Mouse (Mus musculus) cerebellum, postnatal 10 days (tissue): ENCODE data around the gene Tiam2.

Experiments used
- DNase-seq, 2 experiments: peaks; one replicate each; pipeline ENCODE4 v3.0.0; 2021; ENCODE audit warnings: mixed read lengths in 2 of 2

Tiam2 gene

DNA sequence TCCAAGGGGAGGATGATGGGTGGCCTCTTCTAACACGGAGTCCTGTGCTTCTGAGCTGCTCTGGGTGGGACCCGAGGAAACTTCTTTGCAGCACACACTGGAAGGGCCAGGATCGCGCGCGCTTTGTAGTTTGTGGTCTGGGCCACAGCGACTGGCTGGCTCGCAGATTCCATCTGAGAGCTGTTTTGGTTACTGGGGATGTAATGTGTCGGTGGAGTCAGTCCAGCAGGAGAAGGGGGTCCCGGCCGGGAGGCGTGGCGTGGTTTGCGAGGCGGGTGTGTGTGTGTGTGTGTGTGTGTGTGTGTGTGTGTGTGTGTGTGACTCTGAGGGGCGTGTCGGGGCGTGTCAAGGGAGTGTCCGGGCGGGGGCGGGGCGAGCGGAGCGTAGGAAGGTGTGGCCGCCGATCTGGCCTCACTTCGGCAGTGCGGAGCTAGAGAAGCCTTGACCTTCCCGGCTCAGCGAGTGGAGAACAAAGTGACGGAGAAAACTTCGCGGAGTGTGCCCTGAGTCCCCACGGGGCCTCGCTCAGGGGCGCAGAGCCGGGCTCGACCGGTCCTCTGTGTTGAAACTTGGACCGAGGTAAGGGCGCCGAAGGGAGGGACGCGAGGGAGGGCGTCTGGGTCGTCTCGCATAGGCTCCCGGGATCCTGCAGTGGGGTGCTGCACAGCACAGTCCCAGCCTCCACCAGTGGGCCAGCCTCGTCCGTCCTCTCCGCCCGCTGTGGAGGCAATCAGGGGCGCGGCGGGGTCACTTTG lies at the start of gene Tiam2:
Tiam2 (plus strand) TSS at position 426 of the 755 bp plus-strand sequence.
- DNase-seq = peak; percentile 60 to 68

DNA sequence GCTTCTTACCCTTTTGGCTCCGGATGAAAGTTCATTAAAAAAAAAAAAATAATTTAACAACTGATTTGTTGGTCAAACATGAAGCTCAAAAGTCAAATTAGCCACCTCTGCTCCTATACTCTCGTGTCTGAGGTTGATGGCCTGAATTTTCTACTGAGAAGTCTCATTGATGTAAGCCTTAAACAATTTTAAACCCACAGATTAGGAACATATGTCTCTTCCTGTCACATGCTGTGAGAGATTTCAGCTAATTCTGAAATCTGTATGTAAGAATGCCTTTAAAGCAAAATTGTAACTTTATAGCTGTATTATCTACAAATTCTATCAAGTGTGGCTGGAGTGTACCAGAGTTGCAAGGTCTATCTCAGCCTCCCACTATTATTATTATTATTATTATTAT lies 46.1 kb upstream of the Tiam2 start:
- no peak for DNase-seq

DNA sequence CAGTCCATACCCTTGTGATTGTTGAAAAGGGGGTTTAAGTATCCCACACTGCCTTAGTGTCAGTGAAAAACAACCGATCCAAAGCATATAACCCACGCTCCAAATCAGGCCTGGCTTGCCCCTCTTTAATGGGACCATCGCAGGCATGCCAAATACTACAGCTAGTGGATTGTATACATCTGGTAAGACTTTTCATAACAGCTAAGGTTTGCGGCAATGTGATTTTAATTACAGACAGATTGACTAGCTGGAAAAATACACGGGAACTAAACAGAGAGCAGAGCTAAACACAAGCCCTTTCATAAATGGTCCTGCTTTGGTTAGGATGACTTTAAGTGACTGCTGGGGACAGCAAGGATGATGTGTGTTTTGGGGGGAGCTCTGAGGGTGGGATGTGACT lies 44.4 kb upstream of the Tiam2 start:
- DNase-seq = no peak

DNA sequence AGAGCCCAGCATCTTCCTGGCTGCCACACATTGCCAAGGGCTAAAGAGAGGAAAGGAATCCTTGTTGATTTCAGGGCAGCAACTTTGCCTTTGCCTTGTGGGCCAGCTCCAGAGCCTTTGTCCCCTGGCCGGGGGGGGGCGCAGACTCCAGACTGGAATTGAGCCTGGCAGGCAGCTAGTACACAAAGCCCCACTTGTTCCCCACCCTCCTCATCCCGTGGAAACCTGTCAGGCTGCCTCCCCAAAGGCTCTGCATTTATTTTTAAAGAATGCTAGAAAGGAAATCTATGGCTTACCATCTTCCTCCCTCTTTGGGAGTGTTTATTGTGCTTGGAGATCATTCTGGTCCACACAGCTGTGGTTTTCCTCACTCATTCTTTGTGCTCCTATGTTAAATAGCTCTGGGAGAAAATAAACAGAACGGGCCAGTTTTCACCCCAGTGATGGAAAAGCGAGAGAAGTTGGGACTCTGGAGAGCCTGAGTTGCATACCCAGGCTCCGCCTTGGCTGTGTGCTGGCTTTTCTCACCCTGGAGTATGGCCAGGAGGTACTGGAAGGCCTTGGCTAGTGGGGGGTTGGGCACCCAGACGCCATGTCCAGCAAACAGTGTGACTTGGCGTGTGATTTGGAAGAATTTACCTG lies 41.2 kb upstream of the Tiam2 start:
- peak; percentile 69 to 80 for DNase-seq

DNA sequence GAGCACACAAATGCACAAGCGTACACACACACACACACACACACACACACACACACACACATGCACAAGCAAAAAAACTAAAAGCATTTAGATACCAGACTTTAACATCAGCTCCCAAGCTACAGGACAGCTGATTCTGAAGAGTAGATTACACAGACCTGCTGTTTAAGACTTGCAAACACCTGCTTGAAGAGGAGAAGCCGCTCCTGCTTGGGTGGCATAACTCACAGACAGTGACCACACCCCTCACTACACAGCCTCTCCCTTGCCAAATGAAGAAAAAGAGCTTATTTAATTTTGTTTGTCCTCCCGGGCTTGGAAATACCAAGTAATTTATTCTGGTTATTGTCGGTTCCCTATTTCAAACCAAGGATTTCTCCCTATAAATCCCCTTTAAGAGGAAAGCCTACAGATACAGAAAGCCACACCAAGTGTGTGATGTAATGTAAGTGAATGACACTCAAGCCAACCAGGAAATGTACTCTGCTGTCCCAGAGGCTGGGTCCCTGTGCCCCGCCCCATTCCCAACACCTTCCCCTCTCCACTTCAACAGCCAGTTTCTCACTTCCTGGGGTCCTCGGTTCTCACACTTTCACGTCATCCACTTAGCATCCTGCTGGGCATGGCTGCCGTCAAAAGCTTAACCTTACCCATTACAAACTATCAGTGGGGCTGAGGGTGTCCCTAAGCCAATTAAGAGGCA lies 40.1 kb upstream of the Tiam2 start:
- no peak for DNase-seq

DNA sequence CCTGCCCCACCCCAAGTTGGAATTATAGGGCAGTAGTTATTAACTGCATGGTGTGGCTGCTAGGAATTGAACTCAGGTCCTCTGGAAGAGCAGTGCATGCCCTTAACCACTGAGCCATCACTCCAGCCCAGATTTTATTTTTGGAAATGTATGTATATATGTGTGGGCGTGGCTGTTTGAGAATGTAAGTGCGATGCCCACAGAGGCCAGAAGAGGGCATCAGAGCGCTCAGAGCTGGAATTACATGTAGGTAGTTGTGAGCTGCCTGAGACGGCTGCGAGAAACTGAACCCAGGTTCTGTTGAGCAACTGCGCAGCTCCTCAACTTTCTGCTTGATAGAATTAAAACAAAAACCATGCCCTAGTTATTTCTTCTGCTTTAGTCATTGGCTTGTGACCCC lies 38.0 kb upstream of the Tiam2 start:
- peak; percentile 72 to 76 for DNase-seq

DNA sequence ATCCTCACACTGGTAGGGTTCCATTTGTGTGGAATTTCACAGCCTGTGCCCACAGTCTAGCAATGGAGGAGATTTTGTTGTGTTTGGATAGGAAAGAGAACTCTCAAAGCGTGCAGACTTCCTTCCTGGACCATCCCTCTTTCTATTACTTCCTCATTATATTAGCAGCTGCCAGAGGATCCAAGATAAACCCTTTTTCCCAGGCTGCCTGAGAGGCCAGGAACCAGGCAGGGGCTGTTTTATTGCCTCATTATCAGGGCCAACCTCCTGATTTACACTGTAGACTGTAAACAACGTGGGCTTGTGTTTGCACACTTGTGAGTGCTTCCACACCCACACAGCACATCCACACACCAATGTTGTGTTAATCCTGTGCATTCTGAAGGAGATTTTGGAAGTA lies 31.3 kb upstream of the Tiam2 start:
- DNase-seq = no peak

DNA sequence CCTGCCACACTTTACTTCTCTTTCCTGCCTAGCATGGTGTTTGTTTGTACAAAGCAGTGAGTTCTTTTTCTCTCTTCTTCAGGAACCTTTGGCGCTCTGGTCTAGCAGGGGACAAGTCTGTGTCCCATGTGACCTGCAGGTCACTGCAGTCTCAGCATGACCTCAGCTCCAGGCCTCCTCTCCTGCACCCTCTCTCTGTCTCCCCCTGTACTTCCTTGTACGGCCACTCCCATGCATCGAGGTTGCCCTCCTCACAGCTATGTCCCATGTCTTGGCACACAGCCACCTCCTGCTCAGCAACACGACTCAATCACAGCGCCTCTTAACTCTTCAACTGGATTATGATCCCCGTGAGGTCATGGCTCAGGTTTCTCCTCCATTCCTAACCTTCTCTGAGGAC lies 26.9 kb upstream of the Tiam2 start:
- DNase-seq = no peak

DNA sequence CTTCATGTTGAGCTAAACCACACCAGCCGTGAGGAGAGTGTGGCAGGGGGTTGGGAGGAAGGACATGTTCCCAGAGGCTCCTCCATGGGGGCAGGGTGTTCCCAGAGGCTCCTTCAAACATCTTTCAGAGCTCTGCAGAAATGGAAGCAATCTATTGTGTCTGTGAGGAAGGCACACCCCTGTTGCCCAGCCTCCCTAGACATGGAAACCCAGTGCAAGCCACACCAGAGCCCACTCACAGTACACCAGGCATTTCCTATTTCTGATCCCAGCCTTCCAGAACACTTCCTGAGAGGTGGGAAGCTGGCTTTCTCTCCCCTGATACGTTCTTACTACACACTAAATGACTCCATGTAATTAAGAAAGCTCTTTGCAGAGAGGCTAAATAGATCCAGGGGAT lies 20.4 kb upstream of the Tiam2 start:
- no peak for DNase-seq

DNA sequence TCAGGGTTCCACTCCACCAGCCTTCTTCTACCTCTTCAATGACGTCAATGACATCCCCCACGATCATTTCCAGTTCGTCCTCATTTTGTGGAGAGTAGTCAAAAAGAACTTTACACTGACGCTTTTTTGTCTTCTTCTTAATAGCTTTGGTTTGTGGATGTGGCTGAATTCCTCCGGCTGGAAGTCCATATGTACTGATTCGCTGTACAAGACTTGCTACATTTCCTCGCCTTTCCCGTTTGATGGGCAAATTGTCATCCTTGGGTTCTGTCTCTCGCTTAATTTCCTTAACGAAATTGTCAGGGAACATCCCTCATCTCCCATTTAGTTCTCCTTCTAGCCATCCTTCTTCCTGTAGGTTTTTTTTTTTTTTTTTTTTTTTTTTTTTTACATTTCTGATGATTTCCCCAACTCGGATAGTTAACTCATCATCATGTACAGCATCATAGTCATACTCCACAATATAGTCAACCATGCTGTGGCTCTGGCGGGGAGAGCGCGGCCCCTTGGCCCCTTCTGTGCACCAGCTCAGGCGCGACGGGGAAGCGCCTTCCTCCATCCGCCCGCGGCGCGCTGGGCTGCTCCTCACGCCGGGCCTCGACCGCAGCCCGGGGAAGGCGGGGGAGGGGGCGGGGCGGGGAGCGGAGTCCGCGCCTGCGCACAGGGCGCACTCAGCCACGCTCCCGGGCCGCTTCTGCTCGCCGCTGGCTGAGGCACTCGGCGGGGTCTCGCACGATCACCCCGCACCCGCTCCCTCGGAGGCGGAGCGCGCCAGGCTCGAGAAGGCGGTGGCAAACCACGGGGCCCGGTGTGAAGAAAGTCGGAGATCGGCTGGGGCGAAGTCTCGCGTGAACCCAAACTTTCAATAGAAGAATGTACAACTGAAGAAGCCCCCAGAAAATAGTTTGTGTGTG lies 12.4 kb upstream of the Tiam2 start:
- DNase-seq = peak; percentile 77 to 86

DNA sequence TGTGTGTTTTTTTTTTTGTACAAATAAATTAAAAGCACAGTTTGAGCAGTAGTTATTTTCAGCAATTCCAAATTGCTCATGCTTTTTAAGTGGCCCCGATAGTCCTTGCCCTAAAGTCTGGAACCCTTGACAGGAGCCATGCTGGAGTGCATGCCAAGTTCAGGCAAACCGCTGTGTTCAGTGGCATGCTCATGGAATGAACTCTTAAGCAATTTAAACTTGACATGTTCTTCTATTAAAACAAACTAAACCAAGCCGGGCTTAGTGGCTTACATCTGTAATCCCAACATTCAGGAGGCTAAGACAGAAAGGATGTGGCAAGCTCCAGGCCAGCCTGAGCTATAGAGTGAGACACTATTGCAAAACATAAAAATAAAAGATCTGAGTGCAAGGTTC lies 11.8 kb upstream of the Tiam2 start:
- no peak for DNase-seq

DNA sequence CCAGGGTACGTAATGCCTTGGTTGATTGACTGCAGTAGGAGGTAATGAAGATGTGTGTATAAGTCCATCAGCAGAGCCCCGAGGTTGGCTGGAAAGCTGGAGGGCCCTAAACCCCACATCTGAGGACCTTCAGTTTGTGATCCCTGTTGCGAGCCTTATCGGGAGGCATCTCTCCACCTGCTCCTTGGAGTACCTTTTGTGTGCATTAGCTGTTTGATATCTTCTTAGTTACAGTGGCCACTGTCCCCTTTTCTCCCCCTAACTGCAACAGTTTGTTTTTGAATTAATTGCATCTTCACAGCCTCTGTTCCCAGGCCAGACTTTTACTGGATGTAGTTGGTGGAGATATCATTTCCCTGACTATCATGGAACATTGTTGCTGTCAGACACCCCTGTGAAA lies 10.8 kb upstream of the Tiam2 start:
- DNase-seq = no peak

DNA sequence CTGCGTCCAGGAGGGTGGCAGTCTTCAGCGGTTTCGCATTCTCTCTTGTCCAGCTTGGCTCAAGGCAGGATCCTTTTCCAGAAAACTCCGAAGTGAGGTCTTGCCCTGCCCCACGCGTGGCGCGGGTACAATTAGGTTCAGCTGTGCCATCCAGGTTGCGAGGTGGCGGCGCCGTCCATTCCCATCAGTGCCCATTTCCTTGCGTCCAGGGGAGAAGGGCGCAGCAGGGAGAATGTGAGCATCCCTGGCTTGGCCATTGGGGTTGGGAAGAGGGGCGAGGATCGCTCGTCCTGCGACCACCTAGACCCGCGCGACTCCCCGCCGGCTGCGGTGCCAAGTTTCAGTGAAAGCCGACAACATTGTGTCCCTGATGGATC lies 518 bp downstream of the Tiam2 start:
- peak in 1 of 2 experiments; percentile 21 for DNase-seq

DNA sequence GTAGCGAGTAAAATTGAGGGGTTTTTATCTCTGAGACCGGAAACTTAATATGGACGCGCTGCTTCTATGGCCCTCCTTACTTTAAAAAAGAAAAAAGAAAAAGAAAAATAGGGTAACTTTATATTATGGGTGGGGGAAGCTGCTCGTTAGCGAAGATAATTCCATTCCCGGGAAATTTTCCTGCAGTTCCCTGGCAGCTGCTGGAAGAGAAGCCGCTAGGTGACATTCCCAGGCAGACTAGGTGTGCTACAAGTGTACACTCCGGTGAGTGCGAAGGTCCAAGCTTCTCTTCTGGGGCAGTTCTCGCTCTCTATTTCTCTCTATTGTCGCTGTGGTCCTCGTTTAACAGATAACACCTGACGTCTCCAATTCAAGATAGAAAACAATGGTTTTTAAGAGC lies 962 bp downstream of the Tiam2 start:
- DNase-seq = no peak

DNA sequence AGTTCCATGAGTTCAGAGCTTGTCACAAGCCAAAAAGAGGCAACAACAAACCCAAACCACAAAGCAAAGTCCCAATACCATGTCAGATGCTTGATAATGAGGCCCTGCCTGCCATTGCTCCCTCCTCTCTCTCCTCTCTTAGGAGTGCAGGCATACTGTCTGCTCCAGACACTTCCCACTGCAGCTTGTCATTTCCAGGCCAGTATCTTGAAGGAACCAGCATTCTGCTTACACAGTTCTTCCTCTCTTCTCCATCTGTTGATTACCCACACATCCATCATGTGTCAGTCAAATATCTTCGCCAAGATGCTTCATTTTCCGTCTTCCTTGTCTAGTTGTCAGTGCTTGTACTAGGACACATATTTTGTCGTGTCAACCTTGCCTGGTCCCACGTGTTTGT lies 2.4 kb downstream of the Tiam2 start:
- no peak for DNase-seq

DNA sequence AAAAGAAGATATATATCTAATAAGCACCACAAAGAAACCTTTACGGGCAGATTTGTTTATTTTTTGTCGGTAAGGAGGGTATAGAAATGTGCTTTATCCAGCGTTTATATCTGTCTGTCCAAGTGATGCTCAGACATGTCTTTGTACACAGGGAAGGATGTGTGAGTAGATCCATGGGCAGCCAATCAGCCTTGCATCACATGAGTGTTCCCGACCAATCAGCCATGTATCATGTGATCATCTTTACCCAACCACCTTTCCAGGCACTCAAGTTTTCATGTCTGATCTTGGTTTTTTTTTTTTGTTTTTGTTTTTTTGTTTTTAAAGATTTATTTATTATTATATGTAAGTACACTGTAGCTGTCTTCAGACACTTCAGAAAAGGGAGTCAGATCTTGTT lies 3.1 kb downstream of the Tiam2 start:
- DNase-seq = no peak

DNA sequence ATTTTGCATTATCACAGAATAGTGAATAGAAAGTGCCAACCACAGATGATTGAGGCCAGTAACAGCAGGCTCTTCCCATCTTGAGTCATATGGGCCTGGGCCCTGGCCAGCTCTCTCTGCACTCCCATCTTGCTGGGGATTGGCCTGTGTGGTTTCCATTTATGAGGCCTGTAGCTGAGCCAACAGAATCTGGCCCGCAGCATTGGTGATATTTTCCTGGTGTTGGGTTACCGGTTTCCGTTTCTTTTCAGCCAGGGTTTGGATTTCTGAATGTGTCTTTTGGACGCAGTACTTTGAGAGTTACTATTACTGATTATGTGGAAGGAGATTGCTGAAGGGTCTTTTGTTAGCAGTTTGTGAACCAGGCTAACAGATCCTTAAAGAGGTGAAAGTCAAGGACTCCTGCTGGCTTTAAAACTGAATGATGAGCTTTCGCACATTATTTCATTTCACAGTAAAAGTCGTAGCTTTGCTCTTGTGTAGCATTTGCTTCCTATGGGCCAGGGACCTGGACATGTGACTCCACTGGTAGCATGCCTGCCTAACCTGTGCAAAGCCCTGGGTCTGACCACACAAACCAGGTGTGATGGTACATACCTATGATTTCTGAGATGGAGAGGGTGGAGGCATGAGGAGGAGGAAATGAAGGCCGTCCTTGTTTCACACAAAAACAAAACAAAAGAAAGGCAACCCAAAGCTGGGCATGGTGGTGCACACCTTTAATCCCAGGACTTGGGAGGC lies 5.5 kb downstream of the Tiam2 start:
- DNase-seq = peak; percentile 92 to 95

DNA sequence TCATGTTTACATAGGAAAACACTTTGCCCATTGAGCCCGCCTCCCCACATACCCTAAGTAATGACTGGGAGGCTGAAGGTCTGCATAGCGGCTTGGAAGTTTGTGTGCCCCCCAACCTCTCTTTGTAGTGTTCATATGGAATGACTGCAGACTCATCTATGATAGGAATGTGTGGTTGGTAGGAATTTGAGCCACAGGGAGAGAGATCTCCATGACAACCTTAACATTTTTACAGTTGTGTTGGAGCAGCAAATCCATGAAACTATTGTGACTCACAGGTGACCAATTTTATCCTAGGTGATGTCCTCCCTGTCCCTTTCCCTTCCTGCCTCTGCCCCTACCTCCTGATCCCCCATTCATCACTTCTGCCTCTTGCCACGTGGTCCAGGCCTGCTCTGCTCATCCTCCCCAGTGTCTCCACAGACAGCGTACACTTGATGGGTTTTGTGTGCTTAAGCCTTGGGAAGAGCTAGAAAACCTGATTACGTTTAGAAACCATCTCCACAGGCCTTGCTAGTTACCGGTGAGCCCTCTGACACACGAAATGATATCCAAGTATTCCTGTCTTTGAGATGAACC lies 9.9 kb downstream of the Tiam2 start:
- DNase-seq = no peak

DNA sequence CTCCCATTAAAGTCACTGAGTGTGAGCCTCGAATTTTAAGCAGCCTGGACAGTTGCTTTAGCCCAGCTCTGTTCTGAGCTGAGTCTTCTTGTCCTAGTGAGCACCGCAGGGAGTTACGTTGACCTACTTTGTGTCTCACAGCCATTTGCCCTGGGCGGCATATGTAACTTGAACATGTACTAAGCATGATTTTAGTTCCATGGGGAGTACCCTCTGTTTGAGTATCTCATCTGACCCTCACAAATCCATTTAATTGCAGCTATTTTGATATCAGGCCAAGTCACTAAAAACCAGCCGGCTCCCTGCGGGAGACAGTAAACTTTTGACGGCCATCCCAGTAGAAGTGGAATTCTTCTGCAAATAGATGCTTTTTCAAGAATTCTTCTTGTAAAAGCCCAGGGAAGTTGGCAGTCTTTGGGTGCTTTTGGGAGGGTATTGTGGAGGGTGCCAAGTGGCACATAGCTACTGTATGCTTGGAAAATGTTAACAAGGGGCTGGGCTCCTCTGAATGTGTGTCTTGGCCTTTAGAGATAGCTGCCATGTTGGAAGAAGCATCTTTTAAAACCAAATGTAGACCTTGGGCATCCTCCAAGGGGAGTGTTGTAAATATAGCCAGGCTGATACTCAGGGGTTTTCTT lies 10.6 kb downstream of the Tiam2 start:
- DNase-seq = peak; percentile 38 to 48

DNA sequence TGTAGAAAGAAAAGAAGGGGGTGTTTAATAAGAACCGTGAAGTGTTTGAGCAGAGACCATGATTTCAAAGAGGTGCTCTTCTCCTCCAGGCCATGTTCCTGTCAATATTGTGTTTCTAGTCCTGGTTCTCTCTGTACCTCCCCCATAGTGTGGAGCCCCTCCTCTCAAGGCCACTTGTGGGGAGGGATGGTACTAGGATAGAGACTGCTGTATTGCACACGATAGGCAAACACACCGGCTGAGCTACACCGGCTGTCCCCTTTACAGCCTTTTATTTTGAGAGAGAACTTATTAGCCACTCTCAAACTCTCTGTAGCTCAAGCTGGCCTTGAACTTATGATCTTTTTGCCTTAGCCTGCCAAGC lies 11.1 kb downstream of the Tiam2 start:
- DNase-seq = no peak

DNA sequence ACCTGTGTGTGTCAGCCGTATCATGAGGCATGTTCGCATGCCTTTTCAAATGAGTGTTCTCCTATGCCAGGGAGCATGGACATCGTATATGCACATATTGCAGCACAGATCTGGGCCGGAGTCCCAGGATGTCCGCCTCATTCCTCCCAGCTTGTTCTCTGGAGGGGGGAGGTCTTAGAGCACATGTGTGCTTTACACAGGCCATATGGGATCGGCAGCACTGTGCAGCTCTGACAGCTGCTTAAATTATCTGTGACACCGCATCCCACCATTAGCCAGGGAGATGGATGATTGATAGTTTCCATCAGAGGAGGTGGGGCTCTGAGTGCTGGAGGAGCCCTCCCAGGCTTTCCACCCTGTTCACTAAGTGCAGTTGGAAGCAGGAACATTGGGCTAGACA lies 12.4 kb downstream of the Tiam2 start:
- DNase-seq = peak; percentile 33 to 51

DNA sequence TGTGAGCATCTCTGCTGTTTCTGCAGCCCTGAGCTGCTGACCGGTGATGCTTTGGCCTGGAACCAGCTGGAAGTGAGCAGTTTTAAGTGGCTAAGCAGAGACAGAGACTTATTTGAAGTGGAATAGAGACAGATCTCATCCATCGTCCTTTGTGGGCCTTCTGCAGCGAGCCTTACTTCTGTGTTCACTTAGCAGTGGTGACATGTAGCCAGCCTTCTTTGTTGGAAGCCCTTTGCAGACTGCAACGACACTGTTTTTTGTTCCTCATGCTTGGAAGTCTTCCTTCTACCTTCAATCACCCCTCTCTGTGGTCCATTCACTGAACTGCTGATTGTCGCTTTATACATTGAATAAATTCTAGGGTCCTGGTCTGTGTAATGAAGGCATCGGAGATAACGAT lies 18.5 kb downstream of the Tiam2 start:
- DNase-seq = no peak
